Mouse (Mus musculus) lung, postnatal 0 days (tissue): ENCODE data around the gene Nup153. TPM values are rescaled to one million over a fixed set of nuclear protein-coding genes. Genes with fewer than 3 reads are reported as not detected.

Experiments
- ATAC-seq: fragments of 200-750 bp; cut with Nextera tagmentation; 2 replicates; pipeline ENCODE4 v1.8.0; 2017; ENCODE audit warnings: moderate library complexity
- DNase-seq: peaks from one replicate; pipeline ENCODE4 v3.0.0-alpha.2; 2016; ENCODE audit warnings: low spot score
- H3K27ac ChIP-seq: fragments of 300-500 bp; sonication (generic); 2 replicates; pipeline ENCODE4 v1.5.1; 2014; ENCODE audit warnings: antibody characterized with exemption, mild to moderate bottlenecking, low read length, mixed read lengths
- H3K27me3 ChIP-seq: fragments of 300-500 bp; sonication (generic); replicated peaks from 2 replicates; pipeline ENCODE4 v1.6.1; 2014; ENCODE audit warnings: low read length, mixed read lengths; ENCODE audit not compliant: insufficient read depth
- H3K36me3 ChIP-seq: fragments of 300-500 bp; sonication (generic); 2 replicates; pipeline ENCODE4 v1.6.1; 2014; ENCODE audit warnings: low read length, mixed read lengths; ENCODE audit not compliant: insufficient read depth
- H3K4me1 ChIP-seq: fragments of 300-500 bp; sonication (generic); 2 replicates; pipeline ENCODE4 v1.6.1; 2014; ENCODE audit warnings: antibody characterized with exemption, low read depth, low read length, mixed read lengths; ENCODE audit not compliant: insufficient read depth
- H3K4me2 ChIP-seq: fragments of 300-500 bp; sonication (generic); replicated peaks from 2 replicates; pipeline ENCODE4 v1.6.1; 2014; ENCODE audit warnings: low read depth, mild to moderate bottlenecking, low read length, moderate library complexity, mixed read lengths
- H3K4me3 ChIP-seq: fragments of 300-500 bp; sonication (generic); 2 replicates; pipeline ENCODE4 v1.5.1; 2014; ENCODE audit warnings: low read depth, low read length
- H3K9ac ChIP-seq: fragments of 300-500 bp; sonication (generic); replicated peaks from 2 replicates; pipeline ENCODE4 v1.6.1; 2014; ENCODE audit warnings: low read depth, mild to moderate bottlenecking
- H3K9me3 ChIP-seq: fragments of 300-500 bp; sonication (generic); 2 replicates; pipeline ENCODE4 v1.6.1; 2016; ENCODE audit warnings: low read length, mixed read lengths
- CTCF ChIP-seq: IDR thresholded peaks from 2 replicates; pipeline ENCODE4 v1.5.1; 2016; ENCODE audit warnings: antibody characterized with exemption, mild to moderate bottlenecking
- EP300 ChIP-seq: IDR thresholded peaks from 2 replicates; pipeline ENCODE4 v1.6.1; 2016; ENCODE audit warnings: antibody characterized with exemption, mild to moderate bottlenecking, control low read depth
- WGBS: fragments of 180-500 bp; shearing (Covaris S2); extraction: QIAGEN DNeasy Blood & Tissue Kit; methylation state at CpG from one replicate; pipeline ENCODE4 v1.1.7; 2014; 5-methylcytosine and 5-hydroxymethylcytosine counted together
- polyA plus RNA-seq: library from polyadenylated mRNA; unstranded; fragments of >200 nt; fragmentation: Nextera tagmentation; extraction: Ambion mirVana; gene quantifications from 2 replicates; pipeline ENCODE4 v1.2.1, GENCODE M21; 2015

Nup153 gene
- polyA plus RNA-seq, 1 experiment from 2014 or later: 14.0 TPM

DNA sequence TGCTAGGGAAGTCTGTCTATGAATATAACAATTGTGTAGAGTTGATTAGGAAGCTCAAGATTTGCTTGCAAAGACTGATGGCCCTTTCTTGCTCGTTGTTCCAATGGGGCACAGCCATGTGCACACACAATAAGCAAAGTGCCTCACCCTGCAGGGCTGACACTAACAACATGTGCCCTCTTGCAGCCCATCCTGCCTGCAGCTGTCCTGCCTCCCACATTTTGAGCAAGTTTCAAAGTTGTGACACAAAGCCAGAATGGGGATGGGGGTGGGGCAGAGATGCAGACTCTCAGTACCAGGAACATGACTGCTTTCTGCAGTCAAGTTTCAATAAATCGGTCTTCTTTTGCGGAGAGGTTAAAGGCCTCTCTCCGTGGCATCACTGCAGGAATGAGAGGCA lies 74.1 kb downstream of the Nup153 start:
- Histone ChIP-seq H3K36me3 (no peaks in the 10 kb centered on the region), H3K4me3 (no peak overlapping the region), H3K27ac (no peak overlapping the region), H3K4me2 (no peak overlapping the region), H3K27me3 (no peaks in the 10 kb centered on the region), H3K9me3 (no peaks in the 10 kb centered on the region), H3K9ac (no peak overlapping the region), H3K4me1 (no peaks in the 10 kb centered on the region)
- ATAC-seq: no peak
- DNase-seq: no peak
- 68% methylated on average over 4 of the region's 4 CpGs for WGBS
- TF ChIP-seq CTCF (no peak), EP300 (no peak)

DNA sequence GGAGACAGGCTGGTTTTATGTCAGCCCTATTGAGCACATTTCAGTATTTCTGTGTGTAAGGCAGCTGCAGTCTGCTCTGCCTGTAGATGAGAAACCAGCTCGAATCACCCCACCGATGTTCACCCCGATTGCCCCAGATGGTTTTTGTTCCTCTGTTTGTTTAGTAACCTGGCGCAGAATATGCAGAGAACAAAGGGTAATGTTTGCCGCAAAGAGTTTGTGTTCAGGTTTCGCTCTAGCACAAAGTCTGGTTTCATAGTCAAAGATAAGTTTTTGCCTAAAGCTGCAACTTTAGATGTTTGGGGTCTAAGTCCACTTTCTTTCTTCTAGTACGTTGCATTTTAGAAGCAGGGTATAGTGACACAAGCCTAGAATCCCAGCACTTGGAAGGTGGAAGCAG lies 75.1 kb downstream of the Nup153 start:
- ATAC-seq: no peak
- no peak overlapping the region for H3K9ac ChIP-seq
- H3K36me3 ChIP-seq: no peaks in the 10 kb centered on the region
- H3K27ac ChIP-seq: no peak overlapping the region
- no peaks in the 10 kb centered on the region for H3K9me3 ChIP-seq
- WGBS: 78% methylated on average over 7 of the region's 7 CpGs
- TF ChIP-seq EP300 (no peak), CTCF (no peak)
- H3K4me1 ChIP-seq: no peaks in the 10 kb centered on the region
- no peak for DNase-seq
- no peaks in the 10 kb centered on the region for H3K27me3 ChIP-seq
- no peak overlapping the region for H3K4me2 ChIP-seq
- H3K4me3 ChIP-seq: no peak overlapping the region

DNA sequence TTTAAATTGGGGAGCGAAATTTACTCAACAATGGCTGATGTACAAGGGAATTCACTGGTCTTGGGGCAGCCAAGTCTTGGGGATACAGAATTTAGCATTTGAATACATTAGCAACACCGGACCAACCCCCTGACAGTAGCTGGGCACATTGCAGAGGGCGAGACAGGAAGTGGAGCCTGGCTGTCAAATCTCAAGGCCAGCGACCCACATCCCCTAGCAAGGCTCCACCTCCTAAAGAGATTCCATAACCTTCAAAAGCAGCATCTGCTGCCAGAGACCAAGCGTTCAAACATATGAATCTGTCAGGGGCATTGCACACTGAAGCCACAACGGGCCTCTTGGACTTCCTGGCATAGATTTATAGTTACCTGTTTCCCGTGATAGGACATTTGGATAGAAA lies 75.9 kb downstream of the Nup153 start:
- Histone ChIP-seq H3K9ac (no peak overlapping the region), H3K27ac (no peak overlapping the region), H3K9me3 (no peaks in the 10 kb centered on the region), H3K27me3 (no peaks in the 10 kb centered on the region), H3K4me1 (no peaks in the 10 kb centered on the region), H3K4me3 (no peak overlapping the region), H3K36me3 (no peaks in the 10 kb centered on the region), H3K4me2 (no peak overlapping the region)
- DNase-seq (no peak), ATAC-seq (no peak)
- TF ChIP-seq CTCF: no peak
- no peak for TF ChIP-seq EP300
- WGBS: 74% methylated on average over 7 of the region's 7 CpGs

GRCm38 (mm10) chr13:46645476-46645875 lies 82.3 kb downstream of the Nup153 start:
- DNase-seq (no peak), ATAC-seq (no peak)
- Histone ChIP-seq H3K9me3 (no peaks in the 10 kb centered on the region), H3K9ac (no peak overlapping the region), H3K27me3 (no peaks in the 10 kb centered on the region), H3K4me1 (no peaks in the 10 kb centered on the region), H3K36me3 (no peaks in the 10 kb centered on the region), H3K4me2 (no peak overlapping the region), H3K27ac (no peak overlapping the region), H3K4me3 (no peak overlapping the region)
- TF ChIP-seq CTCF (no peak), EP300 (no peak)
- 84% methylated on average over 6 of the region's 6 CpGs for WGBS

- no peaks in the 10 kb centered on the region for H3K36me3 ChIP-seq
- WGBS: 77% methylated on average over 6 of the region's 6 CpGs
- H3K4me2 ChIP-seq: no peak overlapping the region
- no peak for DNase-seq
- no peaks in the 10 kb centered on the region for H3K9me3 ChIP-seq
- no peak; the same call in 1 of the 2 replicates for ATAC-seq
- H3K4me1 ChIP-seq: no peaks in the 10 kb centered on the region
- TF ChIP-seq CTCF: no peak
- no peak for TF ChIP-seq EP300
- no peaks in the 10 kb centered on the region for H3K27me3 ChIP-seq
- no peak overlapping the region for H3K9ac ChIP-seq
- H3K27ac ChIP-seq: no peak overlapping the region
- no peak overlapping the region for H3K4me3 ChIP-seq
Observed at GRCm38 (mm10) chr13:46644175-46644574, 83.6 kb downstream of the Nup153 start.

DNA sequence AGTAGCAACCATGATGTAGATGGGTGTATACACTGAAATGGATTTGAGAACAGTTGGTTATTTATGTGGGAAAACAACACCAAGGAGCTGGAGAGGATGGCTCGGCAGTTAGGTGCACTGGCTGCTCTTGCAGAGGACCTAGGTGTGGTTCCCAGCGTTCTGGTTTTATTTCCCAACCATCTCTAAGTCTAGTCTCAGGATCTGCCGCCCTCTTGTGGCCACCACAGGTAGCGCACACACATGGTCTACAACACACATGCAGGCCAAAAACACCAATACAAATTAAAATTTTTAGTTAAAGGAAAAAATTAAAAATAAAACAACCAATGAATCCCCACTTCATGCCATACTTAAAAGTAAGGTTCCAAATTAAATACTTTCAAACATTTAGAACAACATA lies 85.4 kb downstream of the Nup153 start:
- no peak overlapping the region for H3K9ac ChIP-seq
- H3K4me1 ChIP-seq: no peaks in the 10 kb centered on the region
- WGBS: 86% methylated on average over 4 of the region's 4 CpGs
- H3K36me3 ChIP-seq: no peaks in the 10 kb centered on the region
- H3K27me3 ChIP-seq: no peaks in the 10 kb centered on the region
- H3K4me3 ChIP-seq: no peak overlapping the region
- DNase-seq (no peak), ATAC-seq (no peak)
- H3K4me2 ChIP-seq: no peak overlapping the region
- peak; percentile 52 for TF ChIP-seq CTCF
- TF ChIP-seq EP300: no peak
- no peak overlapping the region for H3K27ac ChIP-seq
- no peaks in the 10 kb centered on the region for H3K9me3 ChIP-seq
